Mouse (Mus musculus): Measurements from ENCODE around the gene Tbccd1.
"Not testable (repeated sequence)": the region's sequence is repeated elsewhere in the genome, so short reads cannot be mapped to it uniquely, and the experiment has no call there.

Tbccd1 gene

GRCm38 (mm10) chr16:22779228-22779835 lies 78.1 kb downstream of the Tbccd1 start:
- no peak for DNase-seq (ENCODE audit: low spot score)

GRCm38 (mm10) chr16:22778296-22778695 lies 79.2 kb downstream of the Tbccd1 start:
- DNase-seq (ENCODE audit: low spot score) = not testable (repeated sequence)

GRCm38 (mm10) chr16:22775471-22775985 lies 81.9 kb downstream of the Tbccd1 start:
- DNase-seq (ENCODE audit: low spot score) = no peak

GRCm38 (mm10) chr16:22768661-22769060 lies 88.8 kb downstream of the Tbccd1 start:
- DNase-seq (ENCODE audit: low spot score) = no peak

- DNase-seq (ENCODE audit: low spot score) = no peak
These were observed 90.1 kb downstream of the Tbccd1 start for GRCm38 (mm10) chr16:22767405-22767804.

- DNase-seq (ENCODE audit: low spot score) = no peak
These were observed 90.7 kb downstream of the Tbccd1 start for GRCm38 (mm10) chr16:22766738-22767211.

GRCm38 (mm10) chr16:22765531-22765930 lies 91.9 kb downstream of the Tbccd1 start:
- DNase-seq (ENCODE audit: low spot score) = no peak
